Mouse (Mus musculus) right cerebral cortex, postnatal 10 days (tissue): ENCODE data around the gene Synpo2.

Experiments
- DNase-seq, 2 experiments: peaks; one replicate each; pipeline ENCODE4 v3.0.0; 2021; ENCODE audit warnings: low spot score in 2 of 2

The Synpo2 gene

GRCm38 (mm10) chr3:123205065-123205464 is 30.9 kb downstream of the Synpo2 start:
- no peak for DNase-seq

GRCm38 (mm10) chr3:123204658-123205057 is 31.3 kb downstream of the Synpo2 start:
- DNase-seq: no peak

GRCm38 (mm10) chr3:123201798-123202197 is 34.2 kb downstream of the Synpo2 start:
- no peak for DNase-seq

GRCm38 (mm10) chr3:123193740-123194139 is 42.2 kb downstream of the Synpo2 start:
- DNase-seq: no peak

- no peak for DNase-seq
Observed at GRCm38 (mm10) chr3:123191602-123192001, 44.3 kb downstream of the Synpo2 start.

- DNase-seq: no peak
Observed at GRCm38 (mm10) chr3:123190329-123190728, 45.6 kb downstream of the Synpo2 start.

- no peak for DNase-seq
Observed at GRCm38 (mm10) chr3:123189826-123190225, 46.1 kb downstream of the Synpo2 start.

- DNase-seq: no peak
Observed at GRCm38 (mm10) chr3:123188616-123189230, 47.2 kb downstream of the Synpo2 start.

- no peak for DNase-seq
Observed at GRCm38 (mm10) chr3:123187370-123188124, 48.4 kb downstream of the Synpo2 start.

- DNase-seq: no peak
Observed at GRCm38 (mm10) chr3:123185238-123185925, 50.6 kb downstream of the Synpo2 start.

GRCm38 (mm10) chr3:123184281-123184680 is 51.7 kb downstream of the Synpo2 start:
- no peak for DNase-seq

- no peak for DNase-seq
Observed at GRCm38 (mm10) chr3:123179508-123179907, 56.4 kb downstream of the Synpo2 start.

- no peak for DNase-seq
Observed at GRCm38 (mm10) chr3:123179041-123179440, 56.9 kb downstream of the Synpo2 start.

GRCm38 (mm10) chr3:123178420-123178819 is 57.5 kb downstream of the Synpo2 start:
- DNase-seq: no peak

GRCm38 (mm10) chr3:123176366-123177334 is 59.3 kb downstream of the Synpo2 start:
- no peak for DNase-seq

- DNase-seq: no peak
Observed at GRCm38 (mm10) chr3:123175142-123175541, 60.8 kb downstream of the Synpo2 start.

GRCm38 (mm10) chr3:123174379-123174697 is 61.6 kb downstream of the Synpo2 start:
- DNase-seq: no peak

GRCm38 (mm10) chr3:123173553-123174378 is 62.2 kb downstream of the Synpo2 start:
- DNase-seq: no peak

GRCm38 (mm10) chr3:123172151-123172550 is 63.8 kb downstream of the Synpo2 start:
- DNase-seq: no peak

- DNase-seq: no peak
Observed at GRCm38 (mm10) chr3:123169398-123169797, 66.6 kb downstream of the Synpo2 start.

- DNase-seq: peak; percentile 49 to 66
Observed at GRCm38 (mm10) chr3:123168815-123169214, 67.1 kb downstream of the Synpo2 start.
